Mouse (Mus musculus): ENCODE results near the gene Hoxa11. TPM values are rescaled to one million over a fixed set of nuclear protein-coding genes. Genes with fewer than 3 reads are reported as not detected.

The Hoxa11 gene
- polyA plus RNA-seq, 1 experiment: 10.9 TPM

- Histone ChIP-seq H3K79me2 (ENCODE audit: control insufficient read depth, insufficient read depth) (peaks cover 4% of the 10 kb centered on the region), H3ac (ENCODE audit: control insufficient read depth, insufficient read length) (no peak overlapping the region), H3K36me3 (ENCODE audit: control insufficient read depth, insufficient read depth) (no peaks in the 10 kb centered on the region), H3K4me2 (ENCODE audit: low read depth) (no peak overlapping the region), H3K4me3 (no peak overlapping the region), H3K27me3 (ENCODE audit: control insufficient read depth, insufficient read depth, insufficient read length) (no peaks in the 10 kb centered on the region)
- TF ChIP-seq MAX (IDR thresholded peaks at IDR 0.05; ENCODE audit: low read depth) (no peak), TCF3 (IDR thresholded peaks at IDR 0.05; ENCODE audit: insufficient read length, low read depth) (no peak), TCF12 (IDR thresholded peaks at IDR 0.05; ENCODE audit: insufficient read depth, poor library complexity, severe bottlenecking) (no peak), MYOG (IDR thresholded peaks at IDR 0.05; ENCODE audit: control insufficient read depth in 1 of 3, insufficient read depth in 1 of 3, insufficient read length in 2 of 3, low read depth in 2 of 3) (no peak), POLR2AphosphoS2 (IDR thresholded peaks at IDR 0.05; ENCODE audit: insufficient read length, low read depth) (no peak), USF1 (IDR thresholded peaks at IDR 0.05; ENCODE audit: low read depth) (no peak), E2F4 (IDR thresholded peaks at IDR 0.05; ENCODE audit: insufficient read depth) (no peak), SRF (IDR thresholded peaks at IDR 0.05; ENCODE audit: control insufficient read depth, insufficient read length, low read depth) (no peak), REST (IDR thresholded peaks at IDR 0.05; ENCODE audit: insufficient read depth, insufficient read length) (no peak), MYOD1 (IDR thresholded peaks at IDR 0.05; ENCODE audit: control insufficient read depth in 1 of 3, insufficient read length in 2 of 3, low read depth in 2 of 3) (no peak), CEBPB (IDR thresholded peaks at IDR 0.05; ENCODE audit: insufficient read depth, poor library complexity, severe bottlenecking) (no peak), POLR2A (IDR thresholded peaks at IDR 0.05; ENCODE audit: insufficient read length, low read depth) (no peak)
These were observed 50.9 kb downstream of the Hoxa11 start for GRCm38 (mm10) chr6:52194690-52195089.

Other genes starting within 250 kb of the Hoxa11 start
- 25.6 TPM for gene Skap2, start 233.3 kb downstream of the Hoxa11 start, polyA plus RNA-seq (2012; fragmentation: generic; extraction: Trizol)
- 2.0 TPM for gene Hoxa1, start 87.5 kb downstream of the Hoxa11 start, polyA plus RNA-seq (2012; fragmentation: generic; extraction: Trizol)
- 0.32 TPM for gene Hoxa2, start 81.0 kb downstream of the Hoxa11 start, polyA plus RNA-seq (2012; fragmentation: generic; extraction: Trizol)
- 0.11 TPM for gene 5730596B20Rik, start 68.3 kb downstream of the Hoxa11 start, polyA plus RNA-seq (2012; fragmentation: generic; extraction: Trizol)
- gene Hoxa4, start 54.1 kb downstream of the Hoxa11 start, polyA plus RNA-seq (2012; fragmentation: generic; extraction: Trizol): 1.4 TPM
- 1.6 TPM for gene Hoxa5, start 41.2 kb downstream of the Hoxa11 start, polyA plus RNA-seq (2012; fragmentation: generic; extraction: Trizol)
- 0.88 TPM for gene Hoxa6, start 37.1 kb downstream of the Hoxa11 start, polyA plus RNA-seq (2012; fragmentation: generic; extraction: Trizol)
- 1.0 TPM for gene Hoxa3, start 32.5 kb downstream of the Hoxa11 start, polyA plus RNA-seq (2012; fragmentation: generic; extraction: Trizol)
- 0.52 TPM for gene Gm28308, start 32.5 kb downstream of the Hoxa11 start, polyA plus RNA-seq (2012; fragmentation: generic; extraction: Trizol)
- gene Hoxa7, start 24.0 kb downstream of the Hoxa11 start, polyA plus RNA-seq (2012; fragmentation: generic; extraction: Trizol): 11.9 TPM
- gene Hoxa9, start 14.7 kb downstream of the Hoxa11 start, polyA plus RNA-seq (2012; fragmentation: generic; extraction: Trizol): 17.7 TPM
- gene Hoxa10, start 5.0 kb downstream of the Hoxa11 start, polyA plus RNA-seq (2012; fragmentation: generic; extraction: Trizol): 15.8 TPM
- 0.72 TPM for gene Hoxa13, start 15.1 kb upstream of the Hoxa11 start, polyA plus RNA-seq (2012; fragmentation: generic; extraction: Trizol)
- not detected for gene Evx1, start 67.7 kb upstream of the Hoxa11 start, polyA plus RNA-seq (2012; fragmentation: generic; extraction: Trizol)

Measured in myocyte (in vitro differentiated cells).